Mouse (Mus musculus): ENCODE measurements around the gene Ppp2r5b. TPM values are rescaled to one million over a fixed set of nuclear protein-coding genes. Genes with fewer than 3 reads are reported as not detected.

The Ppp2r5b gene
- total and polyA plus RNA-seq, 2 experiments from 2014 or later = 18.3 to 20.6 TPM

GRCm38 (mm10) chr19:6268170-6268528 is 32.5 kb upstream of the Ppp2r5b start:
- no peak overlapping the region for H3K9ac ChIP-seq (replicated peaks; ENCODE audit: low read depth, low read length)
- no peak overlapping the region for H3K4me3 ChIP-seq (ENCODE audit: low read depth, low read length)
- no peaks in the 10 kb centered on the region for H3K36me3 ChIP-seq (replicated peaks; ENCODE audit: control insufficient read depth, insufficient read depth, low read length)
- TF ChIP-seq EP300 (IDR thresholded peaks at IDR 0.05; ENCODE audit: low read depth) (no peak), CTCF (IDR thresholded peaks at IDR 0.05; ENCODE audit: low read depth) (peak; percentile 88)
- 15% methylated on average over 8 of the region's 8 CpGs for WGBS
- no peak overlapping the region for H3K27ac ChIP-seq (ENCODE audit: low read depth)
- ATAC-seq (ENCODE audit: insufficient read depth, low read depth) = peak; percentile 70
- H3K9me3 ChIP-seq (replicated peaks; ENCODE audit: control insufficient read depth, low read length) = no peaks in the 10 kb centered on the region
- DNase-seq (ENCODE audit: low spot score) = peak; percentile 88
- H3K4me1 ChIP-seq (ENCODE audit: control insufficient read depth, insufficient read depth) = peaks cover 5% of the 10 kb centered on the region; the same call in 1 of the 2 replicates
- H3K4me2 ChIP-seq (ENCODE audit: low read depth, low read length) = no peak overlapping the region
- peaks cover 5% of the 10 kb centered on the region; the same call in 1 of the 2 replicates for H3K27me3 ChIP-seq (ENCODE audit: control insufficient read depth, insufficient read depth, low read length)

GRCm38 (mm10) chr19:6267306-6268169 is 31.9 kb upstream of the Ppp2r5b start:
- H3K4me2 ChIP-seq (ENCODE audit: low read depth, low read length) = no peak overlapping the region
- H3K27ac ChIP-seq (ENCODE audit: low read depth) = no peak overlapping the region
- no peaks in the 10 kb centered on the region for H3K9me3 ChIP-seq (replicated peaks; ENCODE audit: control insufficient read depth, low read length)
- WGBS = 47% methylated on average over 11 of the region's 11 CpGs
- TF ChIP-seq EP300 (IDR thresholded peaks at IDR 0.05; ENCODE audit: low read depth) (peak; percentile 65; the same call in 1 of the 2 replicates), CTCF (IDR thresholded peaks at IDR 0.05; ENCODE audit: low read depth) (no peak)
- ATAC-seq (ENCODE audit: insufficient read depth, low read depth) (peak; percentile 13), DNase-seq (ENCODE audit: low spot score) (no peak)
- no peak overlapping the region for H3K9ac ChIP-seq (replicated peaks; ENCODE audit: low read depth, low read length)
- no peaks in the 10 kb centered on the region for H3K36me3 ChIP-seq (replicated peaks; ENCODE audit: control insufficient read depth, insufficient read depth, low read length)
- H3K4me1 ChIP-seq (ENCODE audit: control insufficient read depth, insufficient read depth) = no peaks in the 10 kb centered on the region
- peaks cover 5% of the 10 kb centered on the region; the same call in 1 of the 2 replicates for H3K27me3 ChIP-seq (ENCODE audit: control insufficient read depth, insufficient read depth, low read length)
- H3K4me3 ChIP-seq (ENCODE audit: low read depth, low read length) = no peak overlapping the region

DNA sequence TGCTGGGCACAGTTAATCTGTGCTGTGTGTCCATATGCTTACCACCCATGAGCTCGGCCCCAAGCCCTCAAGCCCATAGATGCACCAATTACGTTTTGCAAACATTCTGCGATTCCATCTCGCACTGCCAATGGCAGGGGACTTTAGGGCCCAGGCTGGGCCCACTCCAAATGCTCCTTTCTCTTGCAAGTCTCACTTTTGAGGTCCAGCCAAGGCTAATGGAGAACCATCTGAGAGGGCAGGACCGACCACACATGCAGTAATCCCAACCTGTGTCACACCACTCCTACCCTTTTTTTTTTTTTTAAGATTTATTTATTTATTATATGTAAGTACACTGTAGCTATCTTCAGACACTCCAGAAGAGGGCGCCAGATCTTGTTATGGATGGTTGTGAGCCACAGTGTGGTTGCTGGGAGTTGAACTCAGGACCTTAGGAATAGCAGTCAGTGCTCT is 30.1 kb upstream of the Ppp2r5b start:
- Histone ChIP-seq H3K4me2 (ENCODE audit: low read depth, low read length) (no peak overlapping the region), H3K4me1 (ENCODE audit: control insufficient read depth, insufficient read depth) (no peaks in the 10 kb centered on the region), H3K9me3 (replicated peaks; ENCODE audit: control insufficient read depth, low read length) (no peaks in the 10 kb centered on the region), H3K27ac (ENCODE audit: low read depth) (no peak overlapping the region), H3K4me3 (ENCODE audit: low read depth, low read length) (no peak overlapping the region), H3K27me3 (ENCODE audit: control insufficient read depth, insufficient read depth, low read length) (no peaks in the 10 kb centered on the region), H3K36me3 (replicated peaks; ENCODE audit: control insufficient read depth, insufficient read depth, low read length) (peaks cover 12% of the 10 kb centered on the region), H3K9ac (replicated peaks; ENCODE audit: low read depth, low read length) (no peak overlapping the region)
- WGBS = 62% methylated on average over 6 of the region's 6 CpGs
- TF ChIP-seq CTCF (IDR thresholded peaks at IDR 0.05; ENCODE audit: low read depth) (no peak), EP300 (IDR thresholded peaks at IDR 0.05; ENCODE audit: low read depth) (no peak)
- DNase-seq (ENCODE audit: low spot score) (no peak), ATAC-seq (ENCODE audit: insufficient read depth, low read depth) (no peak)

- no peak for DNase-seq (ENCODE audit: low spot score)
- Histone ChIP-seq H3K4me1 (ENCODE audit: control insufficient read depth, insufficient read depth) (no peaks in the 10 kb centered on the region), H3K4me2 (ENCODE audit: low read depth, low read length) (no peak overlapping the region), H3K9me3 (replicated peaks; ENCODE audit: control insufficient read depth, low read length) (no peaks in the 10 kb centered on the region), H3K27ac (ENCODE audit: low read depth) (no peak overlapping the region), H3K27me3 (ENCODE audit: control insufficient read depth, insufficient read depth, low read length) (no peaks in the 10 kb centered on the region), H3K4me3 (ENCODE audit: low read depth, low read length) (no peak overlapping the region), H3K9ac (replicated peaks; ENCODE audit: low read depth, low read length) (no peak overlapping the region), H3K36me3 (replicated peaks; ENCODE audit: control insufficient read depth, insufficient read depth, low read length) (peaks cover 19% of the 10 kb centered on the region)
- no peak for ATAC-seq (ENCODE audit: insufficient read depth, low read depth)
- WGBS = 73% methylated on average over 8 of the region's 8 CpGs
- TF ChIP-seq CTCF (IDR thresholded peaks at IDR 0.05; ENCODE audit: low read depth) (no peak), EP300 (IDR thresholded peaks at IDR 0.05; ENCODE audit: low read depth) (no peak)
Observed at GRCm38 (mm10) chr19:6264945-6265344, 29.3 kb upstream of the Ppp2r5b start.

DNA sequence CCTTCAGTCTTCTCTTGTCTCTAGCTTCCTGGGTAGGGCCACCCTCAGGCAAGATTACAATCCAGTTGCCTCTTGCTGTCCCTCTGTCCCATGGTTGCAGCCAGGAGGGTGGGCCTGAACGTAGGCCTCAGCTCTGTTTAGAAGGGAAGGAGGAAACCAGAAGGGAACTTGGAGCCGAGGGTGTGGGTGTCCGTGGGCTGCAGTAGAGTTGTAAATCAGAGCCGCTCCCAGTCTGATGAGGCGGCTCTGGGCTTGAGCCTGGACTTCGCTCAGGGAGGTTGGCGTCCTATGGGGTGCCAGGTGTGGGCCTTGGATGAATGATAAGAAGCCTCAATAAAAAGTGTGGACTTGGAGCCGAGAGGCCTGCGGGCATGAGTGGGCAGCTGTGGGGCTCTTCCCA is 28.5 kb upstream of the Ppp2r5b start:
- 70% methylated on average over 9 of the region's 9 CpGs for WGBS
- Histone ChIP-seq H3K9me3 (replicated peaks; ENCODE audit: control insufficient read depth, low read length) (no peaks in the 10 kb centered on the region), H3K4me3 (ENCODE audit: low read depth, low read length) (no peak overlapping the region), H3K4me2 (ENCODE audit: low read depth, low read length) (no peak overlapping the region), H3K36me3 (replicated peaks; ENCODE audit: control insufficient read depth, insufficient read depth, low read length) (peaks cover 24% of the 10 kb centered on the region), H3K4me1 (ENCODE audit: control insufficient read depth, insufficient read depth) (no peaks in the 10 kb centered on the region), H3K9ac (replicated peaks; ENCODE audit: low read depth, low read length) (no peak overlapping the region), H3K27ac (ENCODE audit: low read depth) (no peak overlapping the region), H3K27me3 (ENCODE audit: control insufficient read depth, insufficient read depth, low read length) (no peaks in the 10 kb centered on the region)
- no peak for ATAC-seq (ENCODE audit: insufficient read depth, low read depth)
- no peak for DNase-seq (ENCODE audit: low spot score)
- TF ChIP-seq EP300 (IDR thresholded peaks at IDR 0.05; ENCODE audit: low read depth) (no peak), CTCF (IDR thresholded peaks at IDR 0.05; ENCODE audit: low read depth) (no peak)
